Mouse (Mus musculus) heart, postnatal 0 days (tissue): ENCODE measurements around the gene Prrt1. TPM values are rescaled to one million over a fixed set of nuclear protein-coding genes. Genes with fewer than 3 reads are reported as not detected.
A peak's percentile ranks its signal among the peaks of the same experiment; 100 is the strongest.

Experiments used
- ATAC-seq: fragments of 200-750 bp; cut with Nextera tagmentation; 2 replicates; pipeline ENCODE4 v1.8.0; 2017; ENCODE audit warnings: low read depth, moderate number of reproducible peaks, moderate library complexity; ENCODE audit not compliant: insufficient read depth
- DNase-seq: peaks from one replicate; pipeline ENCODE4 v3.0.0-alpha.2; 2016; ENCODE audit warnings: low spot score
- H3K27ac ChIP-seq: fragments of 300-500 bp; sonication (generic); 2 replicates; pipeline ENCODE4 v1.5.1; 2014; ENCODE audit warnings: low read depth, mild to moderate bottlenecking
- H3K27me3 ChIP-seq: fragments of 300-500 bp; sonication (generic); 2 replicates; pipeline ENCODE4 v1.6.1; 2014; ENCODE audit warnings: low read length, mixed read lengths; ENCODE audit not compliant: control insufficient read depth, insufficient read depth
- H3K36me3 ChIP-seq: fragments of 300-500 bp; sonication (generic); replicated peaks from 2 replicates; pipeline ENCODE4 v1.6.1; 2014; ENCODE audit warnings: low read length, mixed read lengths; ENCODE audit not compliant: control insufficient read depth, insufficient read depth
- H3K4me1 ChIP-seq: fragments of 300-500 bp; sonication (generic); 2 replicates; pipeline ENCODE4 v1.6.1; 2014; ENCODE audit warnings: antibody characterized with exemption; ENCODE audit not compliant: control insufficient read depth, insufficient read depth
- H3K4me2 ChIP-seq: fragments of 300-500 bp; sonication (generic); 2 replicates; pipeline ENCODE4 v1.6.1; 2014; ENCODE audit warnings: low read depth, mild to moderate bottlenecking, low read length, moderate library complexity
- H3K4me3 ChIP-seq: fragments of 300-500 bp; sonication (generic); 2 replicates; pipeline ENCODE4 v1.5.1; 2014; ENCODE audit warnings: low read depth, low read length
- H3K9ac ChIP-seq: fragments of 300-500 bp; sonication (generic); replicated peaks from 2 replicates; pipeline ENCODE4 v1.6.1; 2014; ENCODE audit warnings: low read depth, low read length, mixed read lengths
- H3K9me3 ChIP-seq: fragments of 300-500 bp; sonication (generic); replicated peaks from 2 replicates; pipeline ENCODE4 v1.6.1; 2016; ENCODE audit warnings: low read length; ENCODE audit not compliant: control insufficient read depth
- CTCF ChIP-seq: IDR thresholded peaks from 2 replicates; pipeline ENCODE4 v1.5.1; 2016; ENCODE audit warnings: antibody characterized with exemption, control low read depth, low read depth
- EP300 ChIP-seq: IDR thresholded peaks from 2 replicates; pipeline ENCODE4 v1.6.1; 2016; ENCODE audit warnings: antibody characterized with exemption, low read depth
- WGBS: fragments of 180-500 bp; shearing (Covaris S2); extraction: QIAGEN DNeasy Blood & Tissue Kit; methylation state at CpG from one replicate; pipeline ENCODE4 v1.1.7; 2014; 5-methylcytosine and 5-hydroxymethylcytosine counted together
- polyA plus RNA-seq: library from polyadenylated mRNA; unstranded; fragments of >200 nt; fragmentation: Nextera tagmentation; extraction: Ambion mirVana; gene quantifications from 2 replicates; pipeline ENCODE4 v1.2.1, GENCODE M21; 2015
- total RNA-seq: library from RNA; depleted of rRNA; stranded (reverse); fragments of >200 nt; gene quantifications from 2 replicates; pipeline ENCODE4 v1.2.3, GENCODE M21; 2014; ENCODE audit warnings: low replicate concordance

Prrt1 gene
- total and polyA plus RNA-seq, 2 experiments from 2014 or later, result 0.19 TPM; not detected in 1

DNA sequence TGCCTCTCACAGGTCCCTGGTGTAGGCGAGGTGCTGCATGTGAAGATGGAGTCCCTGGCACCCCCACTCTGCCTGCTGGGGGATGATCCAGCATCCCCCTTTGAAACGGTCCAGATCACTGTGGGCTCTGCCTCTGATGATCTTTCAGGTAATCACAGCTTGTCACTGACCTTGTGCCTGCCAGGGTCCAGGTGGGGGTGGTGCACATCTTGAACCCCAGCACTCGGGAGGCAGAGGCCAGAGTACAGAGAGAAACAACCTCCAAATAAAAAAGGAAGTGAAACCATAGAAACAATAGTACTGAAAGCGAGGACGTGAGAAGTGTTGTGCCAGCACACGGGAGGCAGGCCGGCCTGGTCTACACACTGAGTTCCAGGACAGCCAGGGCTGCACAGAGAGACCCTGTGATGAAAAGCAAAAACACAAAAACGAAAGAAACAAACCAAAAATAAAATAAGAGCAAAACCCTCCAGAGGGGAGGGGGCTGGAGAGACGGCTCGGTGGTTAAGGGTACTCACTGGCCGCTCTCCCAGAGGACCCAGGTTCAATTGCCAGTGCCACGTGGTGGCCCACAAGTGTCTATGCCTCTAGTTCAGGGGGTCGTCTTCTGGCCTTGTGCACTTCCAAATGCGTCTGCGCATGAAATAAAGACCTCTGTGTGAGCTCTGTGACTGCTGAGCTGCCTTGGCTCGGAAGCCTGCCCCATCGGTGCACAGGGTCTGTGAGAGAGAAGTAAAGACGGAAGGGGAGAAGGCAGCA is 20.0 kb downstream of the Prrt1 start:
- Histone ChIP-seq H3K4me2 (no peak overlapping the region), H3K27me3 (no peaks in the 10 kb centered on the region), H3K4me1 (peaks cover 21% of the 10 kb centered on the region), H3K36me3 (peaks cover 35% of the 10 kb centered on the region), H3K9me3 (no peaks in the 10 kb centered on the region), H3K27ac (no peak overlapping the region), H3K4me3 (no peak overlapping the region), H3K9ac (no peak overlapping the region)
- ATAC-seq (no peak), DNase-seq (no peak)
- WGBS, result 87% methylated on average over 18 of the region's 18 CpGs
- TF ChIP-seq EP300 (no peak), CTCF (no peak)

DNA sequence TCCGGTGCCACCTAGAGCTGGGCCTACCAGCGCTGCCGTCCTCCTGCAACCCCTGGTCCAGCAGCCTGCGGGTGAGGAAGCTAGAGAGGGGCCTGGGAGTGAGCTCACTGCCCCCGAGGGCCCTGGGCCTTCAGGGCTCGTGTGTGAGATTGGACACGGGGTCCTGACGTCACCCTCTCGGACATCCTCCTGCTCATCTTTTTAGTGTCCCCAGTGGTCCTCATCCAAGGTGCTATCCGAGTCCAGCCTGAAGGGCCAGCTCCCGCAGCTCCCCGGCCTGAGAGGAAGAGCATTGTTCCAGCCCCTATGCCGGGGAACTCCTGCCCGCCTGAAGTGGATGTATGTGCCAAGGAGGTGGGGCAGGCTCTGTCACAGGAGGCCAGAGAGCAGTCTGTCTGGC is 21.4 kb downstream of the Prrt1 start:
- H3K4me1 ChIP-seq, result peaks cover 22% of the 10 kb centered on the region
- H3K4me2 ChIP-seq, result no peak overlapping the region
- no peaks in the 10 kb centered on the region for H3K9me3 ChIP-seq
- no peak overlapping the region for H3K9ac ChIP-seq
- WGBS, result 86% methylated on average over 14 of the region's 14 CpGs
- TF ChIP-seq EP300, result no peak
- no peak for TF ChIP-seq CTCF
- H3K36me3 ChIP-seq, result peaks cover 35% of the 10 kb centered on the region
- ATAC-seq, result no peak
- H3K4me3 ChIP-seq, result no peak overlapping the region
- no peaks in the 10 kb centered on the region for H3K27me3 ChIP-seq
- no peak for DNase-seq
- no peak overlapping the region for H3K27ac ChIP-seq

DNA sequence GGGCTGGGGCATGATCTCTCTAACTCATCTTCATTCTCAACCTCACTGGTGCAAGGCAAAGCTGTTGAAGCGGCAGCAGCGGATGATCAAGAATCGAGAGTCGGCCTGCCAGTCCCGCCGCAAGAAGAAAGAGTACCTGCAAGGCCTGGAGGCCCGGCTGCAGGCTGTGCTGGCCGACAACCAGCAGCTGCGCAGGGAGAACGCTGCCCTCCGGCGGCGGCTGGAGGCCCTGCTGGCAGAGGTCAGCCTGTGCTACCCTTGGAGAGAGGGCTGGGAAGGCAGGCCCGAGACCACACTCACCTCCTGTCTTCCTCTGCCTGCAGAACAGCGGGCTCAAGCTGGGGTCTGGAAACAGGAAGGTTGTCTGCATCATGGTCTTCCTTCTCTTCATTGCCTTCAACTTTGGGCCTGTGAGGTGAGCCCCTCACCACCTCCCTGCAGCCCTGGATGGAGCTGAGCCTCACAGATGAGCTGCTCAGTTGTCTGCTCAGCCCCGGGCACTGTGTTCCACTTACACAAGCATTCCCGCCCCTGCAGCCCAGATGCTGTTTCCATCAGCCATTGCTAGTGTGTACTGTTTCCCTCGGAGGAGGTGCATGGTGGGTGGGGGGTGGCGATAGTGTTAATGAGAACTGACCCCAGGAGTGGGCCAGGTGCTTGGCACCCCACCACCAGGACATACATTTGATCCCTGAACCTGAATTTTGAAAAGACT is 22.3 kb downstream of the Prrt1 start:
- DNase-seq, result no peak
- H3K9ac ChIP-seq, result no peak overlapping the region
- 48% methylated on average over 19 of the region's 19 CpGs for WGBS
- H3K27me3 ChIP-seq, result no peaks in the 10 kb centered on the region
- no peak for ATAC-seq
- TF ChIP-seq EP300 (no peak), CTCF (peak; percentile 53)
- no peak overlapping the region for H3K4me2 ChIP-seq
- H3K27ac ChIP-seq, result no peak overlapping the region
- no peak overlapping the region for H3K4me3 ChIP-seq
- no peaks in the 10 kb centered on the region for H3K9me3 ChIP-seq
- peaks cover 35% of the 10 kb centered on the region for H3K36me3 ChIP-seq
- peaks cover 13% of the 10 kb centered on the region for H3K4me1 ChIP-seq

DNA sequence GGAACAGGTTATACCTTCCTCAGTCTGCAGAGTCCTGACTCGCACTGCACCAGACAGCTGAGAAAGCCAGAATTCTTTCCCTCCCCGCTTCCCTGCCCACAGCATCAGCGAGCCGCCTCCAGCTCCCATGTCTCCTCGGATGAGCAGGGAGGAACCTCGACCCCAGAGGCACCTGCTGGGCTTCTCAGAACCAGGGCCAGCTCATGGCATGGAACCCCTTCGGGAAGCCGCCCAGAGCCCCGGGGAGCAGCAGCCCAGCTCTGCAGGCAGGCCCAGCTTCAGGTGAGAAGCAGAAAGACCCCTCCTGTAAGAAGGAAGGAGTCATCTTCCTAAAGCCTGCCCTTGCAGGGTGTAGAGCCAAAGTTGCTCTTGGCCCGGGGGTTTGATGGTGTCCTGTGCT is 23.2 kb downstream of the Prrt1 start:
- H3K27me3 ChIP-seq, result no peaks in the 10 kb centered on the region
- no peak overlapping the region for H3K4me2 ChIP-seq
- 88% methylated on average over 10 of the region's 10 CpGs for WGBS
- no peak overlapping the region for H3K9ac ChIP-seq
- no peak overlapping the region for H3K27ac ChIP-seq
- H3K4me3 ChIP-seq, result no peak overlapping the region
- TF ChIP-seq EP300 (no peak), CTCF (no peak)
- no peak for DNase-seq
- H3K9me3 ChIP-seq, result no peaks in the 10 kb centered on the region
- H3K36me3 ChIP-seq, result peaks cover 35% of the 10 kb centered on the region
- ATAC-seq, result no peak
- peaks cover 14% of the 10 kb centered on the region for H3K4me1 ChIP-seq

DNA sequence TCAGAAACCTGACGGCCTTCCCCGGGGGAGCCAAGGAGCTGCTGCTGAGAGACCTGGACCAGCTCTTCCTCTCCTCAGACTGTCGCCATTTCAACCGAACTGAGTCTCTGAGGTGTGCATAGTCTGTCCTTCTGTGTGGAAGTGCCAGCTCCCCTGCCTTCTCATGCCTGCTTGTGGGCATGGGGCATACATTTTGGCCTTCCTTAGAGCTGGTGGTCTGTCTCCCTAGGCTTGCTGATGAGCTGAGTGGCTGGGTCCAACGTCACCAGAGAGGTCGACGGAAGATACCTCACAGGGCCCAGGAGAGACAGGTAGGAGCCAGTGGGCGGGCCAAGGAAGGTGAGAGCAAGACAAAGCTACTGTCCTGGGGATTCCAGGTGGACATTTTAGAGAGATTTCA is 23.7 kb downstream of the Prrt1 start:
- Histone ChIP-seq H3K4me2 (no peak overlapping the region), H3K4me1 (peaks cover 11% of the 10 kb centered on the region), H3K27ac (no peak overlapping the region), H3K9me3 (no peaks in the 10 kb centered on the region), H3K36me3 (peaks cover 35% of the 10 kb centered on the region), H3K27me3 (no peaks in the 10 kb centered on the region), H3K4me3 (no peak overlapping the region), H3K9ac (no peak overlapping the region)
- WGBS, result 91% methylated on average over 8 of the region's 8 CpGs
- DNase-seq, result no peak
- TF ChIP-seq CTCF, result no peak
- no peak for TF ChIP-seq EP300
- no peak for ATAC-seq
